Mouse (Mus musculus) midbrain, embryonic 12.5 days (tissue): ENCODE data around the gene Gatad1. TPM values are rescaled to one million over a fixed set of nuclear protein-coding genes. Genes with fewer than 3 reads are reported as not detected.
A peak's percentile ranks its signal among the peaks of the same experiment; 100 is the strongest.
"Not testable (repeated sequence)": the region's sequence is repeated elsewhere in the genome, so short reads cannot be mapped to it uniquely, and the experiment has no call there.

Experiments used
- ATAC-seq: fragments of 200-750 bp; cut with Nextera tagmentation; 2 replicates; pipeline ENCODE4 v1.8.0; 2017; ENCODE audit warnings: low read depth, moderate TSS enrichment, moderate library complexity; ENCODE audit not compliant: low FRiP score
- H3K27ac ChIP-seq: fragments of 300-500 bp; sonication (generic); replicated peaks from 2 replicates; pipeline ENCODE4 v1.5.1; 2016; ENCODE audit warnings: mild to moderate bottlenecking
- H3K27me3 ChIP-seq: fragments of 300-500 bp; sonication (generic); 2 replicates; pipeline ENCODE4 v1.6.1; 2016; ENCODE audit warnings: mild to moderate bottlenecking
- H3K36me3 ChIP-seq: fragments of 300-500 bp; sonication (generic); 2 replicates; pipeline ENCODE4 v1.6.1; 2016
- H3K4me1 ChIP-seq: fragments of 300-500 bp; sonication (generic); 2 replicates; pipeline ENCODE4 v1.6.1; 2016
- H3K4me2 ChIP-seq: fragments of 300-500 bp; sonication (generic); replicated peaks from 2 replicates; pipeline ENCODE4 v1.6.1; 2016; ENCODE audit warnings: mild to moderate bottlenecking, moderate library complexity
- H3K4me3 ChIP-seq: fragments of 300-500 bp; sonication (generic); 2 replicates; pipeline ENCODE4 v1.5.1; 2016; ENCODE audit warnings: mild to moderate bottlenecking
- H3K9ac ChIP-seq: fragments of 300-500 bp; sonication (generic); replicated peaks from 2 replicates; pipeline ENCODE4 v1.6.1; 2016; ENCODE audit warnings: mild to moderate bottlenecking, moderate library complexity
- H3K9me3 ChIP-seq: fragments of 300-500 bp; sonication (generic); 2 replicates; pipeline ENCODE4 v1.6.1; 2016; ENCODE audit warnings: mild to moderate bottlenecking
- WGBS: fragments of 180-500 bp; shearing (Covaris S2); methylation state at CpG from one replicate; pipeline ENCODE4 v1.1.7; 2016; 5-methylcytosine and 5-hydroxymethylcytosine counted together
- polyA plus RNA-seq: library from polyadenylated mRNA; unstranded; fragments of >200 nt; fragmentation: Nextera tagmentation; extraction: Ambion mirVana; gene quantifications from 2 replicates; pipeline ENCODE4 v1.2.1, GENCODE M21; 2016

Gene Gatad1
- polyA plus RNA-seq, 1 experiment from 2014 or later: 76.6 TPM

DNA sequence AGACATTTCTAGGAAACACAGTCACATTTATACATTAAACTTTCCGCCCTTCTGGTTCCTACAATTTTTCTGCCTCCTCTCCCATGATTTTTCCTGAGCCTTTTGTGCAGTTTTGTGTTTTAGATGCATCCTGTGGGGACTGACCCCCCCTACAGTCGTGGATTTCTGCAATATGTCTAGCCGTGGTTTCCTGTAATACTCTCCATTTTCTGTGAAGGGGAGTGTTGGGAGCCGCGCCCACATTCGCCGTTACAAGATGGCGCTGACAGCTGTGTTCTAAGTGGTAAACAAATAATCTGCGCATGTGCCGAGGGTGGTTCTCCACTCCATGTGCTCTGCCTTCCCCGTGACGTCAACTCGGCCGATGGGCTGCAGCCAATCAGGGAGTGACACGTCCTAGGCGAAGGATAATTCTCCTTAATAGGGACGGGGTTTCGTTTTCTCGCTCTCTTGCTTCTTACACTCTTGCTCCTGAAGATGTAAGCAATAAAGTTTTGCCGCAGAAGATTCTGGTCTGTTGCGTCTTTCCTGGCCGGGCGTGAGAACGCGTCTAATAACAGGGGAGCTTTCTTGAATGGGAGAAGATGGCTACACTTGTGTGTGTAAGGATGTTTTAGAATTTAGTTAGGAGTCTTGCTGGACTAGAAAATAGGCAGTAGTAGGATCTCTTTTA, 3.9 kb downstream of the Gatad1 start:
- not testable (repeated sequence) for H3K27me3 ChIP-seq, H3K9ac ChIP-seq, H3K4me2 ChIP-seq, H3K27ac ChIP-seq, H3K4me3 ChIP-seq, H3K36me3 ChIP-seq, ATAC-seq, H3K4me1 ChIP-seq, H3K9me3 ChIP-seq
- 92% methylated on average over 19 of the region's 25 CpGs for WGBS

DNA sequence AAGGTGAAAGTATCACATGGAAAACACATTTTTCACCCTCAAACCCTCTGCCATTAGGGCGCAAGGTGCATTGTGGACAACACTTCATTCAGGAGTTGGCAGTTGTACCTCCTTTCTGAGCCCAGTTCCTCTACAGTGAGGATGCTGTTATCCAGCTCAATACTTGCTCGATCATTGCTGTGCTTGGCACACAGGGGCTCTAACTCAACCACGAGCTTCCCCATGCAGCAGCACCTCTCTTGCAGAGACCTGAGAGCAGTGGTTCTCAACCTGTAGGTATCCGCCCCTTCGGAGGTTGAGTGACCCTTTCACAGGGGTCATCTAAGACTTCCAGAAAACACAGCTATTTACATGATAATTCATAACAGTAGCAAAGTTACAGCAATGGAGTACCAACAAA, 5.4 kb downstream of the Gatad1 start:
- H3K4me2 ChIP-seq: no peak overlapping the region
- no peak overlapping the region for H3K27ac ChIP-seq
- WGBS: 84% methylated on average over 5 of the region's 5 CpGs
- H3K4me1 ChIP-seq: peaks cover 1% of the 10 kb centered on the region
- H3K9me3 ChIP-seq: no peaks in the 10 kb centered on the region
- no peak for ATAC-seq
- no peaks in the 10 kb centered on the region for H3K36me3 ChIP-seq
- no peak overlapping the region for H3K4me3 ChIP-seq
- no peak overlapping the region for H3K9ac ChIP-seq
- H3K27me3 ChIP-seq: no peaks in the 10 kb centered on the region

DNA sequence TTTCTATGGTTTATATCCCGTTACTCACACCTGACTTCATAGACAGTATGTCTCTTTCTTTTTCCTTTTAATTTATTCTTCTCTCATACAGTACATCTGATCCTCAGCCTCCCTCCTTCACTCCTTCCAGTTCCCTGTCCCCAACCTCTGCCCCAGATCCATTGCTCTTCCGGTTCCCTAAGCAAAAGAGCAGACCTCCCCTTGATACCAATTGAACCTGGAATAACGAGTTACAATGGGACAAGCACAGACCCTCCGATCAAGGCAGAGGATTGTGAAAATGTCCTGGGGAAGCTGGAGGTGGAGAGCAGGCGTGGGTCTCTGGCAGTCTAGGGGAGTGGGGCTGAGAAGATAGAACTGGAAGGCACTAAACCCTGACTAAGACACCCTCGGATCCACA, 6.1 kb downstream of the Gatad1 start, which contains the start of gene Tmbim7:
Tmbim7 (plus strand) TSS at position 301 of the 400 bp plus-strand sequence.
- Histone ChIP-seq H3K27me3 (no peaks in the 10 kb centered on the region), H3K36me3 (no peaks in the 10 kb centered on the region), H3K27ac (no peak within 1 kb of the TSS), H3K4me2 (no peak within 1 kb of the TSS), H3K9ac (no peak within 1 kb of the TSS), H3K4me3 (no peak within 1 kb of the TSS), H3K9me3 (no peaks in the 10 kb centered on the region), H3K4me1 (peaks cover 3% of the 10 kb centered on the region)
- no peak for ATAC-seq
- 73% methylated on average over 6 of the region's 6 CpGs for WGBS

DNA sequence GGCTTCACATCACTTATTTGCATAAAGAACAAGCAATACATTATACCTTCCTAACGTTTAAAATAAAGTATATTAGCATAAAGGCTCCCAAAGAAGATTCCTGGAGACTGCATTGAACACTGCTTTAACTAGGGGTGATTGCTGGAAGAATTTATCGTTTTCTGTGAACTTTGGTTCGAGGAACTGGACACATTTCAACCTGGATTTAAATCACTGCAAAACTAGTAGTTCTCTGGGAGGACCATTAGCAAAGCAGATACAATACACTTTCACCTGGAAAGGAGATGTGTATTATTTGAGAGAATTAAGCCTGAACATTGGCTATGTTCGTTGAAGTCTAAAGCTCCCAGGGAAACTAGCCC, 8.2 kb downstream of the Gatad1 start:
- H3K4me3 ChIP-seq: no peak overlapping the region
- H3K27me3 ChIP-seq: no peaks in the 10 kb centered on the region
- no peak overlapping the region for H3K9ac ChIP-seq
- peaks cover 3% of the 10 kb centered on the region for H3K4me1 ChIP-seq
- ATAC-seq: no peak
- peaks cover 9% of the 10 kb centered on the region; the same call in 1 of the 2 replicates for H3K36me3 ChIP-seq
- 77% methylated on average over 4 of the region's 4 CpGs for WGBS
- H3K27ac ChIP-seq: no peak overlapping the region
- H3K4me2 ChIP-seq: no peak overlapping the region
- no peaks in the 10 kb centered on the region for H3K9me3 ChIP-seq

DNA sequence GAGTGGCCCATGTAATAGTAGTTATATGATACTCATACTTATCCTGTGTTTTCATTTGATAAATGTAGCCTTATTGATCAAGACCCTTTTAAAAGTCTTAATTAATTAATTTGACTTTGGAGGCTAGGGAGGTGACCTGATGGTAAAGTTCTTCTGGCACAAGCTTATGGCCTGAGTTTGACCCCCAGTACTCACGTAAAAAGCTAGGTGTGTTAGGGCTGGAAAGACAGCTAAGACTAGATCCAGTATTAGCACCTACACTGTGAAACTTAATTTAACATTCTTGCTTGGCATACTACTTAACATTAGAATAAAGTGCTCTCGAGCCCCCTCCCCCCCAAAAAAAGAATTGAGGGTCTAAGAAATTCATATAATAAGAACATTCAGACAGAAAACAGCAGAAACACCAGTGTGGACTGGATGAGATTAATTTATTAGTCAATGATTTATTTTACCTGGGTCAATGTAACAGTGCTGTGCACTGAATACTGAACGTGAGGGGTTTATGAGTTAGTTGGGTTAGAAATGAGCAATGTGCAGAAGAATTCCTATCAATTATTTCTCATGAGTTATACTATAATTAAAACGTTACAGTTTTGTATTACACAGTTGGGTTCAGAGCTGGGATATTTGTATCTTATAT, 8.7 kb downstream of the Gatad1 start:
- peak overlapping the region; percentile 97 for H3K4me3 ChIP-seq
- peaks cover 3% of the 10 kb centered on the region for H3K4me1 ChIP-seq
- no peaks in the 10 kb centered on the region for H3K27me3 ChIP-seq
- H3K9ac ChIP-seq: no peak overlapping the region
- peaks cover 11% of the 10 kb centered on the region; the same call in 1 of the 2 replicates for H3K36me3 ChIP-seq
- H3K27ac ChIP-seq: no peak overlapping the region
- 62% methylated on average over 4 of the region's 4 CpGs for WGBS
- ATAC-seq: peak; percentile 35; the same call in 1 of the 2 replicates
- H3K9me3 ChIP-seq: no peaks in the 10 kb centered on the region
- H3K4me2 ChIP-seq: peak overlapping the region; percentile 62

DNA sequence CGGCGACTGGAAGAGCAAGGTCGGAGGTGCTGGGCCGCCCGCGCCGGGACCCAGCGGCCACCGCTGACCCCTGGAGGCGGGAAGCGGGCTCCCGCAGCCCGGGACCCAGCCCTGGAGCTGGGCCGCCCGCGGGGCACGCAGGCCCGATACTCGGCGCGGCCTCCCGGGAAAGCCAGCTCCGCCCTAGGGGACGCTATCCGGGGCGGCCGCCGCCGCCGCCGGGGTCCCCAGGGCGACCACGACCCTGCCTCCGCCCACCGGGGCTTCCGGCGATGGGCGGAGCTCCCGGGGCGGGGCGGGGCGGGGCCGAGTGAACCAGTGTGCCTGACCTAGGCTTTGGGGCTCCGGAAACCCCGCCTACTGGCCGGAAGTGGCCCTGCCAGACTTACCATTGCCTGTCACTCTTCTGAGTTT, 9.3 kb downstream of the Gatad1 start:
- H3K27ac ChIP-seq: peak overlapping the region; percentile 90
- H3K4me3 ChIP-seq: peak overlapping the region; percentile 97
- peak overlapping the region; percentile 87 for H3K9ac ChIP-seq
- peak overlapping the region; percentile 62 for H3K4me2 ChIP-seq
- WGBS: 0% methylated on average over 39 of the region's 46 CpGs
- H3K27me3 ChIP-seq: no peaks in the 10 kb centered on the region
- ATAC-seq: peak; percentile 98
- peaks cover 14% of the 10 kb centered on the region; the same call in 1 of the 2 replicates for H3K36me3 ChIP-seq
- no peaks in the 10 kb centered on the region for H3K9me3 ChIP-seq
- H3K4me1 ChIP-seq: peaks cover 3% of the 10 kb centered on the region

DNA sequence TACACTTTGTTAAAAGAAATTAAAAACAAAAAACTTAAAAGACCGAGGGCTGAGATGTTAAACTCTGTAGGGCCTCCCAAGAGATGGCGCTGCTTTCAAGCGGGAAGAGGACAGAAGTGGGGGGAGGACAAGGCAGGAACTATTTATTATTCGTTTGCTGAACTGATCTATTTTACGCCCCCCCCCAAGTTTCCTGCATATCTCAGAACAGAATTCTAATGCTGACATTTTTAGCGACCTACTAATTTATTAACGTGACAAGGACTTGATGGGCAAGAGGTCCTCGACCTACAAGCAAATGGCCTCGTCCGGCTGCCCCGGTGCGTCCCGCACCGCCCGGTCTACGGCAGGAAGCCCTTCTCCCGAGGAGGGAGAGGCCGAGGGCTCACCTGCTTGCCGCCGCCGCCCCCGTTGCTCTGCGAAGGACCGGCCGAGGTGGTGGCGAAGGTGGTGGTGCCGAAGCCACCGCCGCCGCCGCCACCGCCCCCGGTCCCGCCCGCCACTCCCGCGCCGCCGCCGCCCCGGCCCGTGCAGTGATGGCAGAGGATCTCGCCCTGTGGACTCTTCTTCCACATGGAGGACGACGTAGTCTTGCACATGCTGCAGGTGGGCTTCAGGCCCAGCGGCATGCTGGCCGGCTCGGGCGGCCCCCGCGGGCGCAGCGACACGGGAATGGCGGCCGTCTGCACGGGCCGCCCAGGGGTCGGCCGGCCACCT, 9.8 kb downstream of the Gatad1 start:
- Histone ChIP-seq H3K9me3 (no peaks in the 10 kb centered on the region), H3K9ac (peak overlapping the region; percentile 87)
- peak; percentile 55 for ATAC-seq

DNA sequence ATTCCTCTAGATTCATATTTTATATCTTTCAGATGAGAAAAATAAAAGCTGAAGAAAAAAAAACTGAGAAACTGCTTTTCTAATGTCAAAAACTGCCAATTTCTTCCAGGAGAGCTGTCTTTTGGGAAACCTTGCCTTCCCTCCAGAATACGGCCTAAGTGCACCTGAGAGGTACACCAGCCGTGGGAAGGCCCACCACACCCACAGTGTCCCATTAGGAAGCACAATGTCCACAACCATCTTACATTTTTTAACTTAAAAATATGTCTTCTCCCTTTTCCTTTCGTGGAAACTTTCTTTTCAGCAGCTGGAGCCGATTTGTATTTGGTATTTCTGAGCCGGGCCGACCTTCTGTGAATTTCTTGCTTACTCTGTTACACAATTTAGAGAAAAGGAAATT, 10.4 kb downstream of the Gatad1 start:
- peaks cover 22% of the 10 kb centered on the region for H3K36me3 ChIP-seq
- peaks cover 3% of the 10 kb centered on the region for H3K4me1 ChIP-seq
- WGBS: 28% methylated on average over 6 of the region's 6 CpGs
- ATAC-seq: no peak
- peak overlapping the region; percentile 87 for H3K9ac ChIP-seq
- H3K4me3 ChIP-seq: peak overlapping the region; percentile 97
- peak overlapping the region; percentile 62 for H3K4me2 ChIP-seq
- no peak overlapping the region for H3K27ac ChIP-seq
- no peaks in the 10 kb centered on the region for H3K27me3 ChIP-seq
- no peaks in the 10 kb centered on the region for H3K9me3 ChIP-seq

More for the DNA sequence above, 9.8 kb downstream of the Gatad1 start:
- H3K4me1 ChIP-seq: peaks cover 3% of the 10 kb centered on the region
- H3K27me3 ChIP-seq: no peaks in the 10 kb centered on the region
- H3K4me2 ChIP-seq: peak overlapping the region; percentile 62
- peaks cover 16% of the 10 kb centered on the region for H3K36me3 ChIP-seq
- under 1% methylated on average over 59 of the region's 60 CpGs for WGBS
- peak overlapping the region; percentile 90 for H3K27ac ChIP-seq
- peak overlapping the region; percentile 97 for H3K4me3 ChIP-seq

DNA sequence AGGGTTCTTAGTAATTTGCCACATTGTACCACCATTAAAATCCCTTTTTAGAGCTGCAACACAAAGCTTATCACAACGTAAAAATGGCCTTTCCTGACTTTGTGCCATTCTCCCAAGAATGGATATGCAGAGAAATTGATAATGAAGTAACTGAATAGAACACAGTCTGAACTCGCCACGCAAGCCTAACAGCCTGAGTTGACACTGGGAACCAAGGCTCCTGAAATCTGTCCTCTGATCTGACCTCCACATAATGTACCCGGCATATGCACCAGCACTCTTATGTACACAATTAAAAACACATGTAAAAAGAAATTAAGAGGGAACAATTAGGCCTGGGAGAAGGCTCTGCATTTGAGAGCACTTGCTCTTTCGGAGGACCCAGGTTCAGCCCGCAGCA, 11.7 kb downstream of the Gatad1 start:
- WGBS: 90% methylated on average over 6 of the region's 6 CpGs
- H3K9ac ChIP-seq: no peak overlapping the region
- no peak overlapping the region for H3K4me3 ChIP-seq
- H3K9me3 ChIP-seq: no peaks in the 10 kb centered on the region
- no peak overlapping the region for H3K27ac ChIP-seq
- peaks cover 31% of the 10 kb centered on the region for H3K36me3 ChIP-seq
- no peaks in the 10 kb centered on the region for H3K27me3 ChIP-seq
- peaks cover 3% of the 10 kb centered on the region for H3K4me1 ChIP-seq
- no peak for ATAC-seq
- H3K4me2 ChIP-seq: no peak overlapping the region

DNA sequence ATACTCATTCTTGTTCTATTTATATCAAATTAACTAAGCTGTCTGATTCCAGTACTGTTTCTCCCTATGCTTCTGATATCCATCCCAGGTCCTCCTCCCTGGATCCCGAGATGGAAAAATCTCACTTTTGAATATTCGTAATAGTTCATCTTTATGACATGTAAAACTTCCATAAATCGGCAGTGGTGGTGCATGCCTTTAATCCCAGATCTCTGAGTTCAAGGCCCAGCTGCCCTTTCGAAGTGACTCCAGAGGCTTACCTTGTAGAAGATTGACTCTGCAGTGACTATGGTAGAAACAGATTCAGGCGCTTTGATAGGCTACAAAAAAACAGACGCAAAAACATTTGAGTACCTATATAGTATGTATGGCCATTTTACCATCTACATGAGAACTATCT, 12.4 kb downstream of the Gatad1 start:
- WGBS: 95% methylated on average over 6 of the region's 6 CpGs
- H3K36me3 ChIP-seq: peaks cover 35% of the 10 kb centered on the region

DNA sequence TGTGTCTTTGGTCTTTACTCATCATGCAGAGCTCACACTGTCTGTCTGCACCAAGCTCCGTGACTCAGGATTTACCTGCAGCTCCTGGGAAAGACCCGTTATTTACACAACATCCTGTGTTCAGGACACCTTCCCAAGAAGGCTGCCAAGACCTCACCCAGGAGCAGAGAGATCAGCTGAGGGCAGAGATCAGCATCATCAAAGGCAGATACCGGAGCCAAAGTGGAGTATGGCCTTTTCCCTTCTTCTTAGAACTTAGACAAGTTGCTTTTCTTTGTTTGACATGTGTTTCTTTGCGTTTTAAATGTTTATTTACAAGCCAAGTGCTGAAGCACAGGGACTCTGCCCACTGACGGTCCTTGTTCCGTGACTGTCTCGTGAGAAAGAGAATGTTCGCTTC, 21.7 kb downstream of the Gatad1 start:
- H3K4me1 ChIP-seq: no peaks in the 10 kb centered on the region
- no peak overlapping the region for H3K4me3 ChIP-seq
- H3K9ac ChIP-seq: no peak overlapping the region
- no peaks in the 10 kb centered on the region for H3K9me3 ChIP-seq
- H3K4me2 ChIP-seq: no peak overlapping the region
- no peak overlapping the region for H3K27ac ChIP-seq
- WGBS: 87% methylated on average over 8 of the region's 8 CpGs
- no peaks in the 10 kb centered on the region for H3K27me3 ChIP-seq
- H3K36me3 ChIP-seq: peaks cover 32% of the 10 kb centered on the region
- no peak for ATAC-seq

More for the DNA sequence above, 12.4 kb downstream of the Gatad1 start:
- no peaks in the 10 kb centered on the region for H3K9me3 ChIP-seq
- no peak for ATAC-seq
- H3K27ac ChIP-seq: no peak overlapping the region
- no peaks in the 10 kb centered on the region for H3K27me3 ChIP-seq
- no peak overlapping the region for H3K4me3 ChIP-seq
- no peak overlapping the region for H3K9ac ChIP-seq
- peaks cover 3% of the 10 kb centered on the region for H3K4me1 ChIP-seq
- no peak overlapping the region for H3K4me2 ChIP-seq

DNA sequence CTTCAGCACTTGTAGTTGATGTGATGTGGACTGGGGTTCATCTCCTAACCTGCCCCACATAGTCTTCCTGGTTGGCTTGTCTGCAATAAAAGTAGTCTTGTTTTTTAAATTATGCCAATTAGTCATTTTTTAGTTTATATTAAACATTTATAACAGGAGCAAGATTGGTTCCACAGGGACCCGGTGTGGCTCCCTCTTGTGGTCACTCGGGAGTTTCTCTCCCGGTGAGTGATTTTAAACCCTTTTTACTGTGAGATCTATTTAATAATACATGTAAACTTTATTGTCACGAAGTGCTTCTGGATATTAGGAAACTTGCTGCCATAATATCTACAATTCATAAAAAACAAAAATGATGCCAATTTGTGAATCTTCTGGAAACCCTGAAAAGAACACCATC, 23.0 kb downstream of the Gatad1 start:
- 73% methylated on average over 4 of the region's 4 CpGs for WGBS
- no peak overlapping the region for H3K4me3 ChIP-seq
- no peak for ATAC-seq

More for the DNA sequence above, 23.0 kb downstream of the Gatad1 start:
- Histone ChIP-seq H3K36me3 (peaks cover 31% of the 10 kb centered on the region), H3K27me3 (no peaks in the 10 kb centered on the region), H3K27ac (no peak overlapping the region), H3K9me3 (no peaks in the 10 kb centered on the region), H3K4me1 (no peaks in the 10 kb centered on the region), H3K9ac (no peak overlapping the region), H3K4me2 (no peak overlapping the region)
